Mouse (Mus musculus): ENCODE data around the gene Srcin1. TPM values are rescaled to one million over a fixed set of nuclear protein-coding genes. Genes with fewer than 3 reads are reported as not detected.
A peak's percentile ranks its signal among the peaks of the same experiment; 100 is the strongest.

The Srcin1 gene
- polyA plus RNA-seq, 1 experiment from 2014 or later = 0.49 TPM

DNA sequence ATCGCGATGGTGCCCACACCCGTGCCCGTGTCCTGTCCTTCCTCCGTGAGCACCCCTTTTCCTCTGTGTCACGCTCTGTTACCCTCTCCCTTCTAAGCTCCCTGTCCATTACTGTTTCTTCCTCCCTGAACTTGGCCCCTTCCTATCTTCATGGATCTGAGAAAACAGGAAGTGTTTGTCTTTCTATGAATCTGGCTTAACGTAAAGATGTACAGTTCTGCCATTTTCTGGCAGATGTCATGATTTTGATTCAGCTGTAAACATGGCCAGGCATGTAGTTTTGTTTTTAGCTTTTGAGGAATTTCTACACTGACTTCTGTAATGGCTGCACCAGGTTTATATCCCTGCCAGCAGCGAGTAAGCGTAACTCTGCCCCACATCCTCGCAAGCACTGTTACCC, 96.9 kb downstream of the Srcin1 start:
- Histone ChIP-seq H3K4me2 (replicated peaks; ENCODE audit: low read depth) (no peak overlapping the region), H3K27ac (replicated peaks) (no peak overlapping the region), H3K9me3 (ENCODE audit: control insufficient read depth, low read length) (no peaks in the 10 kb centered on the region), H3K36me3 (ENCODE audit: control insufficient read depth, insufficient read depth, low read length) (peaks cover 22% of the 10 kb centered on the region), H3K27me3 (ENCODE audit: control insufficient read depth, insufficient read depth, low read length) (no peaks in the 10 kb centered on the region), H3K4me3 (ENCODE audit: low read depth, low read length) (no peak overlapping the region), H3K4me1 (replicated peaks; ENCODE audit: control insufficient read depth, insufficient read depth) (no peaks in the 10 kb centered on the region), H3K9ac (ENCODE audit: low read length) (no peak overlapping the region)
- ATAC-seq (ENCODE audit: low FRiP score, low TSS enrichment) (no peak), DNase-seq (ENCODE audit: low spot score) (no peak)
- WGBS = 80% methylated on average over 10 of the region's 10 CpGs
- TF ChIP-seq CTCF (IDR thresholded peaks at IDR 0.05; ENCODE audit: low read depth) (no peak), EP300 (optimal IDR thresholded peaks at IDR 0.05) (no peak)

DNA sequence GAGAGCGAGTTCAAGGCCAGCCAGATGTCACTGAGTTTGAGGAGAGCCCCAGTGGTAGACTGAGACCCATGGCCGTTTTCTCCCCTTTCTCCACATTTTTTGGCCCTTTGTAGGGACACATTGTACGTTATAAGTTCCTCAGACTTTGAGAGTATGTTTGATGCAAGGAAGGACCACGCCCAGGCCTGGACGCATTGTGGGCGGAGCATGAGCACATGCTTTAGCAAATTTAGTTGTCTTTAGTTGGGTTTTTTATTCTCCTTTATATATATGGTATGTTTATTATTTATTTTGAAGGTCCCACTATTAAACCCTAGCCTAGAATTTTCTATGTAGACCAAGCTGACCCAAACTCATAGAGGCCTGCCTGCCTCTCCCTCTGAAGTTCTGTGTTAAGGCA, 97.6 kb downstream of the Srcin1 start:
- ATAC-seq (ENCODE audit: low FRiP score, low TSS enrichment) = no peak
- Histone ChIP-seq H3K4me3 (ENCODE audit: low read depth, low read length) (no peak overlapping the region), H3K36me3 (ENCODE audit: control insufficient read depth, insufficient read depth, low read length) (peaks cover 24% of the 10 kb centered on the region), H3K27ac (replicated peaks) (no peak overlapping the region), H3K9me3 (ENCODE audit: control insufficient read depth, low read length) (no peaks in the 10 kb centered on the region), H3K4me2 (replicated peaks; ENCODE audit: low read depth) (no peak overlapping the region), H3K27me3 (ENCODE audit: control insufficient read depth, insufficient read depth, low read length) (no peaks in the 10 kb centered on the region), H3K9ac (ENCODE audit: low read length) (no peak overlapping the region), H3K4me1 (replicated peaks; ENCODE audit: control insufficient read depth, insufficient read depth) (no peaks in the 10 kb centered on the region)
- DNase-seq (ENCODE audit: low spot score) = no peak
- 74% methylated on average over 6 of the region's 6 CpGs for WGBS
- TF ChIP-seq EP300 (optimal IDR thresholded peaks at IDR 0.05) = no peak
- TF ChIP-seq CTCF (IDR thresholded peaks at IDR 0.05; ENCODE audit: low read depth) = no peak

DNA sequence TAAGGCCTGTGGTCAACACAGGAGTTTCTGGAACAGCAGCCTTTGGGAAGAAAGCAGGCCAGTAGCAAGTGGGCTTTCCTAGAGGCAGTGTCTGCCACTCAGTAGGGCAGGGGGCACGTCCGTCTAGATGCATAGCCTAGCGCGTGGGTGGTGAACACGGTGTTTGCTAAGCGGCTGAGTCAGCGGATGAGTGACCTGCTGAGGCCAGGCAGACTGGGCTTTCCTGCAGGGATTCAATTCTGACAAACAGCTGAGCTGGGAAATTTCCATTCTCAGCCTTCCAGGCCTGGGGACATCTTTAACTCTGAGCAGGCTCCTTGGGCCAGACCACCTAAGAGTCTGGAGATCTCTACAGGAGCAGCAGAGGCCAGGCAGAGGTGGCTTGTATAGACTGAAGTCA, 98.6 kb downstream of the Srcin1 start:
- no peak overlapping the region for H3K4me3 ChIP-seq (ENCODE audit: low read depth, low read length)
- 60% methylated on average over 7 of the region's 7 CpGs for WGBS
- no peaks in the 10 kb centered on the region for H3K27me3 ChIP-seq (ENCODE audit: control insufficient read depth, insufficient read depth, low read length)
- H3K9ac ChIP-seq (ENCODE audit: low read length) = peak overlapping the region; percentile 31; the same call in 1 of the 2 replicates
- no peaks in the 10 kb centered on the region for H3K4me1 ChIP-seq (replicated peaks; ENCODE audit: control insufficient read depth, insufficient read depth)
- TF ChIP-seq EP300 (optimal IDR thresholded peaks at IDR 0.05) (no peak), CTCF (IDR thresholded peaks at IDR 0.05; ENCODE audit: low read depth) (no peak)
- ATAC-seq (ENCODE audit: low FRiP score, low TSS enrichment) = peak; percentile 80
- DNase-seq (ENCODE audit: low spot score) = peak; percentile 60
- no peaks in the 10 kb centered on the region for H3K9me3 ChIP-seq (ENCODE audit: control insufficient read depth, low read length)
- H3K36me3 ChIP-seq (ENCODE audit: control insufficient read depth, insufficient read depth, low read length) = peaks cover 22% of the 10 kb centered on the region
- H3K27ac ChIP-seq (replicated peaks) = no peak overlapping the region
- H3K4me2 ChIP-seq (replicated peaks; ENCODE audit: low read depth) = no peak overlapping the region

DNA sequence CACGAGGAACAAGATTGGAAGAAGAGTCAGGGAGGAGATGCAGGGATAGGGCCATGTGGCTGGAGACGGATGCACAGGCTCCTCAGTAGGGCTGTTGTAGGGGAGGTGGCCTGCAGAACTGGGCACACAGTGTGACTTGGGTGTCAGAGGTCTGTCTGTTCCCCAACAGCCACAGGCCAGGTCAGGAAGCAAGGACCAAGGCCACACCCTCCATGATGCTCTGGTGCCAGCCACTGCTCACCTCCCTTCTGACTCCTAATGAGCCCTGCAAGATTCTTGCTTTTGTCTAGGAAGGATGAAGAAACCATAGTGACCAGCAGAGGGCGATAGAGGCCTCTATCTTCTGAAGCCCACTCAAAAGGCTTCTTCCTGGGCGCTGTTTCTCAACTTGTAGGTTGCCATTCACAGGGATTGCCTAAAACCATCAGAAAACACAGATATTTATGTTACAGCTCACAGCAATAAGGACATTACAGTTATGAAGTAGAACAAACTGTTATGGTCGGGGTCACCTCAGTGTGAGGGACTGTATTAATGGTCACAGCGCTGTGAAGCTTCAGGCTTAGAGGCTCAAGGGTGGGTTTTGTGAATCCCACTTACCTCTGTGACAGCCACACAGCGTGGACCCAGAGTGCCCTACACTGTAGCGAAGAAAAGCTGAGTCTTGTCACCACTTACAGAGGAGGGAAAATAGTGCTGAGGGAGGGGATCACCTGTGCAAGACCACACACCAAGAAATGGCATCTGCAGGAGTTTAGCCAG, 99.5 kb downstream of the Srcin1 start:
- 60% methylated on average over 8 of the region's 8 CpGs for WGBS
- H3K4me1 ChIP-seq (replicated peaks; ENCODE audit: control insufficient read depth, insufficient read depth) = no peaks in the 10 kb centered on the region
- no peaks in the 10 kb centered on the region for H3K9me3 ChIP-seq (ENCODE audit: control insufficient read depth, low read length)
- DNase-seq (ENCODE audit: low spot score) (peak; percentile 52), ATAC-seq (ENCODE audit: low FRiP score, low TSS enrichment) (peak; percentile 36; the same call in 1 of the 2 replicates)
- no peak overlapping the region for H3K9ac ChIP-seq (ENCODE audit: low read length)
- no peak for TF ChIP-seq EP300 (optimal IDR thresholded peaks at IDR 0.05)
- TF ChIP-seq CTCF (IDR thresholded peaks at IDR 0.05; ENCODE audit: low read depth) = peak; percentile 88
- no peaks in the 10 kb centered on the region for H3K27me3 ChIP-seq (ENCODE audit: control insufficient read depth, insufficient read depth, low read length)
- H3K27ac ChIP-seq (replicated peaks) = no peak overlapping the region
- no peak overlapping the region for H3K4me3 ChIP-seq (ENCODE audit: low read depth, low read length)
- H3K36me3 ChIP-seq (ENCODE audit: control insufficient read depth, insufficient read depth, low read length) = peaks cover 21% of the 10 kb centered on the region
- H3K4me2 ChIP-seq (replicated peaks; ENCODE audit: low read depth) = no peak overlapping the region

DNA sequence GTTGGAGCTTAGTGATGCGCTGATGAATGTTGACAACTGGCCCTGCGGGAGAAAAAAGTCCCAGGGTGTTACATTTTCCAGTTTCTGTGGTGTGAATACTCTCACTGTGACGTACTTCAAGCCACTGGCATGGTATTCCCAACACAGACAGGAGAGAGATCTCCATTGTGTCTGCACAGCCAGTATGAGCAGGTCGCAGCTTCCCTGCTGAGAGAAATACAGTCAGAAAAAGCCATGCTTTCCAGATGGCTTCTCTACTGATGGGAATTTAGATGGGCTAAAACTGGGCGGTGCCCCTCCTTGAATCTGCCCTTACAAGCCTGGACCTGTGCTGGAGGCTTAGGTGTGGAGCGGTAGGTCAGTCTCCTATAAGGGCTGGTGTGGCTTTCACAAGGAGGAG, 104.7 kb downstream of the Srcin1 start:
- Histone ChIP-seq H3K4me3 (ENCODE audit: low read depth, low read length) (no peak overlapping the region), H3K4me2 (replicated peaks; ENCODE audit: low read depth) (no peak overlapping the region), H3K27me3 (ENCODE audit: control insufficient read depth, insufficient read depth, low read length) (no peaks in the 10 kb centered on the region), H3K36me3 (ENCODE audit: control insufficient read depth, insufficient read depth, low read length) (peaks cover 27% of the 10 kb centered on the region), H3K9me3 (ENCODE audit: control insufficient read depth, low read length) (no peaks in the 10 kb centered on the region), H3K27ac (replicated peaks) (no peak overlapping the region), H3K4me1 (replicated peaks; ENCODE audit: control insufficient read depth, insufficient read depth) (no peaks in the 10 kb centered on the region), H3K9ac (ENCODE audit: low read length) (no peak overlapping the region)
- DNase-seq (ENCODE audit: low spot score) (no peak), ATAC-seq (ENCODE audit: low FRiP score, low TSS enrichment) (no peak)
- TF ChIP-seq CTCF (IDR thresholded peaks at IDR 0.05; ENCODE audit: low read depth) = no peak
- no peak for TF ChIP-seq EP300 (optimal IDR thresholded peaks at IDR 0.05)
- WGBS = 71% methylated on average over 6 of the region's 6 CpGs

DNA sequence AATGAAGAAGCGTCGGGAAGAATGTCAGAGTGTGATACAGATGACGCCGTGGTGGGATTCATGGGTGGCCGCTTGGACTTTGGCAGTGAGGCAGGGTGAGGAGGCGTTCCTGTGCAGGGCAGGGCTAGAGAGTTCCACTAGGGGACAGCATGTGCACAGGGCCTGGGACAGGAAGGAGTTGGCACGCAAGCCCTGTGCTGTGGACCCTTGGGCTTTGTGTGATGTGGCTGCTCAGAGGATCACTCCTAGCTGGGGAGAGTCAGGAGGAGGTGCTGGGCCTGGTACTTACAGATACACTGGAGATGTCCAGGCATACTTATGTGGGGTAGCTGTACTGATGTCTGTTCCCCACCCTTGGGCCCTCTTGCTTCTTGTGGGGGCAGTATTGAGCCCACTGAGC, 106.2 kb downstream of the Srcin1 start:
- Histone ChIP-seq H3K36me3 (ENCODE audit: control insufficient read depth, insufficient read depth, low read length) (peaks cover 22% of the 10 kb centered on the region), H3K27ac (replicated peaks) (no peak overlapping the region), H3K27me3 (ENCODE audit: control insufficient read depth, insufficient read depth, low read length) (no peaks in the 10 kb centered on the region), H3K4me1 (replicated peaks; ENCODE audit: control insufficient read depth, insufficient read depth) (no peaks in the 10 kb centered on the region), H3K4me2 (replicated peaks; ENCODE audit: low read depth) (no peak overlapping the region), H3K9me3 (ENCODE audit: control insufficient read depth, low read length) (no peaks in the 10 kb centered on the region), H3K4me3 (ENCODE audit: low read depth, low read length) (no peak overlapping the region), H3K9ac (ENCODE audit: low read length) (no peak overlapping the region)
- WGBS = 93% methylated on average over 7 of the region's 7 CpGs
- ATAC-seq (ENCODE audit: low FRiP score, low TSS enrichment) (0 out of 2 replicates have a peak, but pooled peaks have one; percentile 14), DNase-seq (ENCODE audit: low spot score) (no peak)
- TF ChIP-seq CTCF (IDR thresholded peaks at IDR 0.05; ENCODE audit: low read depth) (peak; percentile 10; the same call in 1 of the 2 replicates), EP300 (optimal IDR thresholded peaks at IDR 0.05) (no peak)
